Mouse (Mus musculus): ENCODE results near the gene Acvr2a. TPM values are rescaled to one million over a fixed set of nuclear protein-coding genes. Genes with fewer than 3 reads are reported as not detected.
A peak's percentile ranks its signal among the peaks of the same experiment; 100 is the strongest.

The Acvr2a gene
- total RNA-seq (2017) = 2.9 and 3.6 TPM in 2 replicates

DNA sequence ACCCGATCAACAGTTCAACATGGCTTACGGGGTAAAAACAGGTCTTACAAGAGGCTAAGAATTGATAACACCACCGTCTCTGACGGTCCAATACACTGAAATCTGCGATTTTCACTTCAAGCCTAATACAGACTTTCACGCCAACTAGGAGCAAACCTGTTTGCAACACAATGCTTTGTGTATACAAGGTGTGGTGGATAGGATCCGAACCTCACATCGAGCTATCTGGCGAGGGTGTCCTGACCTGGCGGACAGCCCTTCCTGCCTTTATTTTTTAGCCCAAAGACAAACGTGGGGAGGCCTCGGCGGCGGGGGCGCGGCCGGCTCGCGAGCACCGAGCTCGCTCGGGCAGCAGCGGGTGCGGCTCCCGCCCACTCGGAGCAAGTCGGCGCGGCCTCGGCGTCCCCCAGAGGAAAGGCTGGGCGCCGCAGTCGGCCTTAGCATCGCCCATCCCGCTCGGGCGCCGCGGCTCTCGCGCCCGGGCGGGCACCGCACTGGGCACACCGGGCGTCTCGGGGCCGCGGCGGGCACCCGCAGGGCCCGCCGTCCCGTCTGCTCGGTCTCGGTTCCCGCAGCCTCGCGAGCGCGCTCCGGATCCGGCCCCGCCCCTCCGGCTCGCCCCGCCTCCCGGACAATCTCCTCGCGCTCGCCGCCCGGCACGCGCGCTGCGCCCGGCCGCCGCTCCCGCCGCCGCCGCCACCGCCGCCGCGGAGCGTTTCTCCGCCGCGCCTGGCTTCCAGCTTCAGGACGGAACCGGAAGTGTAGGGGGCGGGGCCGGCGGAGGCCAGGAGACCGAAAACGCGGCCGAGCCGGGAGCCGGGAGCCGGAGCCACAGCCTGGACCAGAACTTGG is at the start of gene Acvr2a:
Acvr2a (plus strand) TSS at position 739 of the 852 bp plus-strand sequence.
- peak; percentile 47 for ATAC-seq (ENCODE audit: extremely low read depth, insufficient number of reproducible peaks, low FRiP score, poor library complexity, severe bottlenecking)

DNA sequence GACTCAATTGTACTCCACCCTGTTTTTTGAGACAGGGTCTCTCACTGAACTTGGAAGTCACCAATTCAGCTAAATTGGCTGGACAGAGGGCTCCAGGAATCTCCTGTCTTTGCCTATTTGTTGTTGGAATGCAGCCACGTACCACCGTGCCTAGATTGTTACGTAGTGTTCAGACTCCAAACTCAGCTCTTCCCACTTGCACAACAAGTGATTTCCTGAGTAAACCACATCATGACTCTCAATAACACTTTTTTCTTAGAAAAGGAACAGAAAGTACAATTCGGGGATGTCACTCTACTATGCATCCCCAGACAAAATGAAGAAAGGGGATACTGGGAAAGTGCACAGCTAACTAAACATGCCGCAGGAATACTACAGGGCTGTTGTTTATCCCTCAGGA is 47.4 kb upstream of the Acvr2a start:
- ATAC-seq (ENCODE audit: extremely low read depth, insufficient number of reproducible peaks, low FRiP score, poor library complexity, severe bottlenecking) = no peak

DNA sequence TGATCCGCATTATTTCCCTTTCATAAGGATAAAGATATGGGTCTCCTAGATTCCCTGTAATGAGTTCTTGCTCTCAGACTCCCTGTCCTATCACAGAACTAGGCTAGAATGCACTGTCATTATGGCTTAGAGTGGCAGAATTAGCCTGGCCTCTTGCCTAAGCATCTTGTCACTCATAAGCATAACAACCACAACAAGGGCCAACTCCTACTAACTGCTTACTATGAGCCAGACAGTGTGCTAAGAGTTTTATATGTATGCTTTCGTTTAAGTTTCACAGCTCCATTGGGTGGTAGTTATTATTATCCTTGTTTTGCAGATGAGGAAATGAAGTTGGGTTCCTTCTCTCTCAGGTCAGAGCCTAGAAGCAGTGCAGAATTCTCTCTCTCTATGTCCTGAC is 46.1 kb upstream of the Acvr2a start:
- no peak for ATAC-seq (ENCODE audit: extremely low read depth, insufficient number of reproducible peaks, low FRiP score, poor library complexity, severe bottlenecking)

DNA sequence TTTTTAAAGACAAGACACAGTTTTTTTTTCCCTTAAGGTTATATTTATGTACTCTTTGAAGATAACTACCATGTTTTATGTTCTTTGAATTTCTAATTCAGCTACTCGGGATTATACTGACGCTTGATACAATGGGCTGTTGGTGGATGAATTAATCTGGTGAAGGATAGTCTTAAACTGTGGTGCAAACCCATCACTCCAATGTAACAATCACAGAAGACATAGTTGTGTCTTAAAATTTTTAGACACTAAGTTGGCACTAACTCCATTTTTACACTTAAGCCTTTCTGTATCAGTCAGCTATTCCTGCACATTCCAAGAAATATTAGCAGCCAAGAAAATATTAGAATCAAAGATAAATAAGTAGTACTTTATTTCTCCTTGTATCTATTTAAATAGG is 45.7 kb upstream of the Acvr2a start:
- no peak for ATAC-seq (ENCODE audit: extremely low read depth, insufficient number of reproducible peaks, low FRiP score, poor library complexity, severe bottlenecking)

DNA sequence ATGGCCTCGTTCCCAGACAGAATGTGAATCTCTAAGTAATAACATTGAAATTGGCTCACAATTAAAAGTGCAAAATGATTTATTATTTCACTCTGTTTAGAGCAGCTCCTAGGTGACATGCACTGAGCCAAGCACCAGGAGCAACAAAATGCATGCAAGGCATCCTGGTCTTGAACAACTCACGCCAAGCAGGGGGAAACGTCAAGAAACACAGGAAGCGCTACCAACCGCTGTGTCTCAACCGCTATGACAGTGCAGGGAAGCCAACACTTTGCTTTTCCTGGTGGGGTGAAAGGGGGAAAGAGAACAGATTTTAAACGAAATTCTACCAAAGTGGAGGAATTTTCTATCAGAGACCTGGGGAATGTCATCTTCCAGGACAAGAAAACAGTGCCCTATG is 43.8 kb upstream of the Acvr2a start:
- no peak for ATAC-seq (ENCODE audit: extremely low read depth, insufficient number of reproducible peaks, low FRiP score, poor library complexity, severe bottlenecking)

DNA sequence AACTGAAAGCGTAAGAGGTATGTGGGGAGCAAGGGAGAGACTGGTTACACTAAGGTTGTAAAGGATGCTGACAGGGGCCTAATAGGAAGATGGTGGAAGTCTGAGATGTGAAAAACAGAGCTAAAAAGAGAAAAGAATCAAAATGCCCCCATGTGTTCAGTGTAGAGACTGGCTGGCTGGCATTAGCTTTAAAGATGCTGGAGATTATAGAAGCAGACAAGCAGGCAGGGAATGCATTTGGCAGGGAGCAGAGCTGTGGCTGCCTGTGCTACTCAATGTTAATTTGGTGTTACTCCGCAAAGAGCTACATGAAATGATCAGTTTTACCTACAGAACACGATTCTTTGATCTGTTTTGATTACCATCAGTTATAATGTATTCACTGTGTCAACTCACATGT is 43.3 kb upstream of the Acvr2a start:
- ATAC-seq (ENCODE audit: extremely low read depth, insufficient number of reproducible peaks, low FRiP score, poor library complexity, severe bottlenecking) = no peak

DNA sequence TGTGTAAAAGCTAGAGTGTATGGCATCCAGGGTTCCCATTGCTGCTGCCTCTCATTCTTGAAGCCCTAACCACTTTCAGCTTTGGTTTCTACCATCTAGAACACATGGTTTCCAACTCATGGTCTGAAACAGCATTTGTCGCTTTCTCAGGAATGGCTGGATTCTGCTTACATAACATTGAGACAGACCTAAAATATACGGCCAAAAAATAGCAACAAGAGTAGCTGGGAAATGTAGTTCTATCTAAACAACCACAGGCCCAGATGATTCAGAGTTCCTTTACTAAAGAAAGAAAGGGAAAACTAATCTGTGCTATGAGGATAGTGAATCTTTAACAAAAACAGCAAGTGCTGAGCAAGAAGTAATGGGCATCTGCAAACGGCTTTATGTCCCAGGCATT is 38.6 kb upstream of the Acvr2a start:
- ATAC-seq (ENCODE audit: extremely low read depth, insufficient number of reproducible peaks, low FRiP score, poor library complexity, severe bottlenecking) = no peak

DNA sequence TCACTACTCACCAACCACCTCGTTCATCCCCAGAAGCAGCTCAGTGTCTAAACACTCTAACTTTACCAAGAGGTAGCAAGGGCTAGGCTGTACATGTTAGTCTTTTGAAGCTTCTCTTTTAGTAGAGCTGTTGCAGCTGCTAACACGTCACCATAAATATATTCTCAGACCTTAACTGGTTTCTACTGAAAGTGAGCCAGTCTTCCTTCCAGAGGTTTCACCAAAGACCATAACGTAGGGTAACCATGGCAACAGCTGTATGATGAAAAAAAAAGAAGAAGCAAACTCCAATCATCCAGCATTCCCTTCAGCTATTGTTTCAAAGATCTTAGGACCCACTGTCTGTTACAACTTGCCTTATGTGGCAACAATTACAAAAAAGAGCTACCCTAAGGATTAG is 25.0 kb upstream of the Acvr2a start:
- no peak for ATAC-seq (ENCODE audit: extremely low read depth, insufficient number of reproducible peaks, low FRiP score, poor library complexity, severe bottlenecking)

DNA sequence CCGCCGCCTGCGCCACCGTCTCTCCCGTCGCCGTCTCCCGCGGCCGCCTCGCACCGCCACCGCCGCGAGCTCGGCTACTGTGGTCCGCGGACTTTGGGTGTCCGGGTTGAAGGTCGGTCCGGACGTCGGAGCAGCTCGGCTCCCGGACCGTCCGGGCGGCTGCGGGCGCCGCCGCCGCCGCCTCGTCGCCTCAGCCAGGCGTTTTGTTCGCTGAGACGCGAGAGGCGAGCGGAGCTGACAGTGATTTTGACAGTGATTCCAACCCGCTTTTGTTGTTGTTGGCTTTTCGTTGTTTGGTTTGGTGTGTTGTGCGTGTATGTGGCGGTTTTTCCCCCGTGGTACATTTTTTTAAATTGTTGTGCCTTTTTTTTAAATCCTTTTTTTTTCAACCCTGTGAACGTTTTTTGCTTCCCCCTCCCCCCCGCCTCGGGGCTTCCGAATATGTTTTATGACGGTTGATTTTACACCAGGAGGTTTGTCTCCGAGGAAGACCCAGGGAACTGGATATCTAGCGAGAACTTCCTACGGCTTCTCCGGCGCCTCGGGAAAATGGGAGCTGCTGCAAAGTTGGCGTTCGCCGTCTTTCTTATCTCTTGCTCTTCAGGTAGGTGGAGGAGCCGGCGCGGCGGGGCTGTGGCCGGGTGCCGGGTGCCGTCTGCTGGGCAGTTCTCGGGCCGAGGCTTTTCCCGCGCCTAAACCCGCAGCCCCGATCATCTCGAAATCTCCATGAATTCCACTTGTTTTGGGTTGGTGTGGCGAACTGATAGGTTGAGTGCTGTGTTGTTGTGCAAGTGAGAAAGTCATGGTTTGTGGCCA is 522 bp downstream of the Acvr2a start:
- ATAC-seq (ENCODE audit: extremely low read depth, insufficient number of reproducible peaks, low FRiP score, poor library complexity, severe bottlenecking) = peak; percentile 2; the same call in 1 of the 2 replicates

DNA sequence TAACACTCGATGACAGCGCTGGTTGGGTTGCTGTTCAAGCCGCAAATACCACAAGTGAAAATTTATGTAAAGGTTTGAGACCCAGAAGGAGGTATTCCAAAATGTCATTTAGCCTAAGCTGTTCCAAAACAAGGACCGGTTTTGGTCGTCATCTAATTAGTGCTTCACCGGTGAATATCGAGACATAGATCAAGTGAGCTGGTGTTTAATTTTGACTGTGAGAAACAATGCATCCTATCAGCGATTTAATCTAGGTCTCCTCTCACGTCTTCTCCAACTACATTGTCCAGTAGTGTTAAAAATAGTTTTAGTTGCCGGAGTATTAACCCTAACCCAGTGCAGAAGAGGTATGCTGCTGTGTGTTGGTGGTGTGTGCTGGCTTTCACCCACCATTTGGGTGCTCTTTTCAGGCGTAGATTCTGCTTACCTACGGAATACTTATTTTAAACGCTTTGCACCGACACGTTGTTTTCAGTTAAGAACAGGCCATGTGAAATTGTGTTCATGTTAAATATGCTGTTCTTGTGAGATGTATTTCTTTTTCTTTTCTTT is 1.2 kb downstream of the Acvr2a start:
- no peak for ATAC-seq (ENCODE audit: extremely low read depth, insufficient number of reproducible peaks, low FRiP score, poor library complexity, severe bottlenecking)

DNA sequence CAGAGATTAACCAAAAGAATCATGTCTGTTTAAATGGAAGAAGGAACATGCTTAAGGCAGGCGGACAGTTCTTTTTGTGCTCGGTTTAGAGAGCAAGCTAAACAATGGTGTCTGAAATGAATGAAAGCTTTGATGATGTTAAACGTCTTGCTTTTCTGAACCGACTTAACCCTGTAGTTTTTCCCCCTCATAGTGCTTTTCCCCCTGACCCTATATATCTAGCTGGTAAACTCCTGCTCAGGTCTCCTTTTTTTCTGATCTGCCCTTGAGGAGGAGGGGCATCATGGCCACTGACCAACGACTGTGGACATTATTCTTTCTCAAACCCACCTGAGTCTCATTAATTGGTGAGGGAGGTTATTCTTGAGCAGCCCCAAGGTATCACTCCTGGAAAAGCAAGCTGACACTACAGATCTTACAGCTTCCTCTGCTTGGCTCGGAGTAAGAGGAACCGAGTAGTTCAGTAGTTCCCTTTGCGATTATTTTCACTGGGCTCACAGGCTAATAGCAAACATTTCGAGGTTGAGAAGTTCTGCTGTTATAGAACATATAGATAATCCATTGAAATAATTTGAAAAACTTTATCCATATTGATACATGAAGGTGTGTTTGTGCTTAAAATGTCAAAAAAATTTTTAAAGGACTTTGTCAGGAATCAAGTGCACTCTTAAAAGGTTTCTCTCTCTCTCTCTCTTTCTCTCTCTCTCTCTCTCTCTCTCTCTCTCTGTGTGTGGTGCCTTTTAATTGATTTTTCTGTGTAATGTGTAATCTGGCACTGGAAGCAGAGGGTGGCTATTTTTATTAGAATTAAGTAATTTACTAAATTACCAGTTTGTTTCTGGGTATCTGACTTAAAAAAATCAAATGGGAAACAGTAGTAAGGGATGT is 2.5 kb downstream of the Acvr2a start:
- peak; percentile 59 for ATAC-seq (ENCODE audit: extremely low read depth, insufficient number of reproducible peaks, low FRiP score, poor library complexity, severe bottlenecking)

DNA sequence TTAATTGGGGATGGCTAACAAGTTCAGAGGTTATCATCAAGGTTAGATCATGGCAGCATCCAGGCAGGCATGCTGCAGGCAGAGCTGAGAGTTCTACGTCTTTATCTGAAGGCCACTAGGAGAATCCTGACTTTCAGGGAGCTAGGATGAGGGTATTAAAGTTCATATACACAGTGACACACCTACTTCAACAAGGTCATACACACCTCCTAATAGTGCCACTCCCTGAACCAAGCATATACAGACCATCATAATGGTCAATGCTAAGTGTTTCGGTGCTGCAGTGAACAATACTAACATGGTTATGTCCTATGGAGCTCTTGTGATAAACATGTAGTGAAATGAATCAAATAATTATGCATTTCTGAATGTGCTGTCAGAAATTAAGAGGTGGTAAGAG is 12.0 kb downstream of the Acvr2a start:
- no peak for ATAC-seq (ENCODE audit: extremely low read depth, insufficient number of reproducible peaks, low FRiP score, poor library complexity, severe bottlenecking)

DNA sequence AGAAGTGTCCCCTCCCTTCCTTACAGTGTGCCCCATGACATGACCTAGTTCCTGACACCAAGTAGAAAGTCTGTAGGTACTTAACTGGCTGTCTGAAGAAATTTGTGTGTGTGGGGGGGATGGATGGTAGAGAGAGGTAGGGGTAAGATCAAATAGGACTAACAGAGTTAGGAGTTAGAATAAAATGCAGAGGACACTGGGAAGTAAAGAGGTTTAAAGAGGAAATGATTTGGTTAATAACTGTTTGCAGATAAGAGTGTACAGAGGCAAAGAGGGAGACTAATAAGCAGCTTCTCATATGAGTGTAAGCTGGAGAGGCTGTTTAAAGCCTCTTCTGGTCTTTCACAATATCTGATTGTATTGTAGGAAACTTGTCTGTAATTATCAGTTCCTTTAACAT is 12.5 kb downstream of the Acvr2a start:
- ATAC-seq (ENCODE audit: extremely low read depth, insufficient number of reproducible peaks, low FRiP score, poor library complexity, severe bottlenecking) = no peak

DNA sequence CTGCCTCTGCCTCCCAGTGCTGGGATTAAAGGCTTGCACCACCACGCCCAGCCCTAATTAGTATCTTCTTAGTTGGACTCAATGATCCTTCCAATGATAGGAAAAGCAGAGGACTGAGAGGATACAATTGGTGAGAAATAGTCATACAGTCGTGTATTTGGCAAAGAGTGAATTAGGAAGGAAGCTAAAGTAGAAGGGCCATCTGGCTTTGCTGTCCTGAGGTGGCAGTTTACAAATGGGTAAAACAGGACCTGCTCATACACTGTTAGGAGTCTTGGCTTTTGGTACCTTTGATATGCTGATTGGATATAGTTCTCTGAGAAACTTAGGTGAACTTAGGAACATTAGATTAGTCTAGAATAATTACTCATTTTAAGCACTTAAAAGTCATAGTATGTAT is 16.6 kb downstream of the Acvr2a start:
- ATAC-seq (ENCODE audit: extremely low read depth, insufficient number of reproducible peaks, low FRiP score, poor library complexity, severe bottlenecking) = no peak

DNA sequence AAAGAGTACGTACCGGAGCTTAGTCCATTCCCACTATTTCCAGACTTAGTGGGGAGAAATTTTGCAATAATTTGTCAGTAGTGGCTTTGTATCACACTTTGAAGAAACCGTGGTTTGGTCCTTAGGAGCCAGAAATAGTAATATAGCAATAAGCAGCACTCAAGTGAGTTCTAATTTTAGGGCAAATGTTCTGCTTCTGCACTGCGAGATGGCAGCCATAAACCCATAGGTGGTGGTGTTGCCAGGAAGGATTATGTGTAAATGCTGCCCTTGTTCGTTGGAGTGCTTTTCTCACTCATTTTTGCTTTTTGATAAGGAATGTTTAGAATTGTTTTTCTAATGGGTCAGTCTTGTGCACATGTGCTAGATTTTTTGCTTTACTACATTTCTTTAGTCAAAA is 18.4 kb downstream of the Acvr2a start:
- no peak for ATAC-seq (ENCODE audit: extremely low read depth, insufficient number of reproducible peaks, low FRiP score, poor library complexity, severe bottlenecking)

DNA sequence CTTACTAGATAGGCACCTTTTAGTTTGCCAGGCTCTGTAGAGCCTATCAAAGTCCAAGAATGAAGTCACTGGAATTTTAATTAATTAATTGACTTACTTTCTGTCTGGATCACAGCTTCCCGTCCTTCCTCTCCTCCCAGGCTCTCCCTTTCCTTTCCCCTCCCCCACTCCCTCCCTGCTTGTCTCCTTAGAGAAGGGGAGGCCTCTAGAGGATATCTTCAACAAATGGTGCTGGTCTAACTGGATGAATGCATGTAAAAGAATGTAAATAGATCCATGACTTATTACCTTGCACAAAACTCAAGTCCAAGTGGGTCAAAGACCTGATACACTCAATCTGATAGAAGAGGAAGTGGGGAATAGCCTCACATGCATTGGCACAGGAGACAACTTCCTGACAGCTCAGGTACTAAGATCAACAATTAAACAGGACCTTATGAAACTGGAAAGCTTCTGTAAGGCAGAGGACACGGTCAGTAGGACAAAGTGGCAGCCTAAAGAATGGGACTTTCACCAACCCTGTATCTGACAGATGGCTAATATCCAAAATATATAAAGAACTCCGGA is 20.1 kb downstream of the Acvr2a start:
- no peak for ATAC-seq (ENCODE audit: extremely low read depth, insufficient number of reproducible peaks, low FRiP score, poor library complexity, severe bottlenecking)

DNA sequence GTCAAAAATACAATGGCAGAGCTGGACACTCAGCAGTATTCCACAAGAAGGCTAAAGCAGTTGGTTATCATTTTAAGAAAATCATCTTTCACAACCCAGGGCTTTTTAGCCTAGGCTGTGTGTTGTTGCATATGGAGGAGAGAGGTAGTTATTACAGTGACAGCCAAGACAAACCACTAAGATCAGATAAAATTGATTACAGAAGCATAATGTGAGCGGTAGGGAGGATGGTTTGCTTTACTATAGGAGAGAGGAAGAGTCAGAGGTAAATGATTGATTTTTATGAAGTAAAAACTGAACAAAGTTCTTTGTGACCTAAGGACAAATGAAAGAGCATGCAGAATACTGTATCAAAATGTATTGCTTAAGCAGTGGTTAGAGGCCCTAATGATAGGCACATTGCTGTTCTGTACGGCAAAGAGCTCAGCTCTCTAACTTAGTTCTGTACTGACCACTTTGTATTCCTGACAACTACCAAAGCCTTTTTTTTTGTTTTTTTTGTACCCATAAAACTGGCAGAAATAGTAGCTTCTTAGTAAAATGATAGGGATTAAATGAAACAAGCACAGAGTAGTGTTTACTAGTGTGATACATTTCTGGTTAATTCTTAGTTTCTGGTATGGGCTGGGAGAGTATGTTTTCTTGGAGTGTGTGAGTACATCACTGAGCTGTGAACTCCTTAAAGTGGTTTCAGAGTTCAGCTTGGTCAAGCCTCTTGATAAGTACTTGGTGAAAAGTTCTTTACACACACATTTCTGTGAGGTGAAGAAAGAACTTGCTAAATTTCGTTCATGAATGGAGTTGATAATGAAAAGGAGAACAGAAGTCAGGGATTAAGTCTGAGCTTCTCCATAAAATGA is 27.9 kb downstream of the Acvr2a start:
- ATAC-seq (ENCODE audit: extremely low read depth, insufficient number of reproducible peaks, low FRiP score, poor library complexity, severe bottlenecking) = no peak

All from neutrophil, adult 5-6 weeks (primary cell).